Mouse (Mus musculus) ES-Bruce4 (cell line): ENCODE data around the gene Rps29. TPM values are rescaled to one million over a fixed set of nuclear protein-coding genes. Genes with fewer than 3 reads are reported as not detected.

ENCODE experiments used
- H3K27ac ChIP-seq: 2 replicates; pipeline ENCODE4 v1.5.1; 2012; ENCODE audit warnings: low read length, inconsistent platforms; ENCODE audit not compliant: insufficient read depth
- H3K27me3 ChIP-seq: 2 replicates; pipeline ENCODE4 v1.6.1; 2012; ENCODE audit warnings: mild to moderate bottlenecking, low read length, inconsistent platforms; ENCODE audit not compliant: control insufficient read depth, poor library complexity, insufficient read depth, severe bottlenecking
- H3K36me3 ChIP-seq: 2 replicates; pipeline ENCODE4 v1.6.1; 2012; ENCODE audit warnings: inconsistent platforms, mild to moderate bottlenecking, low read length, moderate library complexity; ENCODE audit not compliant: control insufficient read depth, poor library complexity, insufficient read depth, severe bottlenecking
- H3K4me1 ChIP-seq: one replicate; pipeline ENCODE4 v1.8.1; 2011; ENCODE audit warnings: low read length; ENCODE audit not compliant: control insufficient read depth, insufficient read depth
- H3K4me3 ChIP-seq: 2 replicates; pipeline ENCODE4 v1.5.1; 2011; ENCODE audit warnings: low read depth, mild to moderate bottlenecking, low read length
- H3K9ac ChIP-seq: 2 replicates; pipeline ENCODE4 v1.6.1; 2012; ENCODE audit warnings: low read depth, mild to moderate bottlenecking, inconsistent platforms; ENCODE audit not compliant: poor library complexity, severe bottlenecking
- H3K9me3 ChIP-seq: replicated peaks from 2 replicates; pipeline ENCODE4 v1.6.1; 2012; ENCODE audit warnings: mild to moderate bottlenecking, low read length, inconsistent platforms; ENCODE audit not compliant: control insufficient read depth, poor library complexity, insufficient read depth, severe bottlenecking
- CTCF ChIP-seq: IDR thresholded peaks from one replicate; pipeline ENCODE4 v1.8.1; 2011; ENCODE audit warnings: low read depth, low read length
- EP300 ChIP-seq: IDR thresholded peaks from 2 replicates; pipeline ENCODE4 v1.6.1; 2011; ENCODE audit warnings: low read depth, low read length; ENCODE audit not compliant: insufficient read depth
- POLR2A ChIP-seq: IDR thresholded peaks from one replicate; pipeline ENCODE4 v1.8.1; 2011; ENCODE audit warnings: low read length; ENCODE audit not compliant: insufficient read depth
- polyA plus RNA-seq: library from polyadenylated mRNA; stranded (reverse); fragments of >200 nt; gene quantifications from 2 replicates; pipeline ENCODE4 v1.2.4, GENCODE M21; 2011; ENCODE audit warnings: low read depth; ENCODE audit not compliant: missing spikeins, insufficient read depth, insufficient read length

The Rps29 gene
- polyA plus RNA-seq, 1 experiment, result 1,335 TPM

DNA sequence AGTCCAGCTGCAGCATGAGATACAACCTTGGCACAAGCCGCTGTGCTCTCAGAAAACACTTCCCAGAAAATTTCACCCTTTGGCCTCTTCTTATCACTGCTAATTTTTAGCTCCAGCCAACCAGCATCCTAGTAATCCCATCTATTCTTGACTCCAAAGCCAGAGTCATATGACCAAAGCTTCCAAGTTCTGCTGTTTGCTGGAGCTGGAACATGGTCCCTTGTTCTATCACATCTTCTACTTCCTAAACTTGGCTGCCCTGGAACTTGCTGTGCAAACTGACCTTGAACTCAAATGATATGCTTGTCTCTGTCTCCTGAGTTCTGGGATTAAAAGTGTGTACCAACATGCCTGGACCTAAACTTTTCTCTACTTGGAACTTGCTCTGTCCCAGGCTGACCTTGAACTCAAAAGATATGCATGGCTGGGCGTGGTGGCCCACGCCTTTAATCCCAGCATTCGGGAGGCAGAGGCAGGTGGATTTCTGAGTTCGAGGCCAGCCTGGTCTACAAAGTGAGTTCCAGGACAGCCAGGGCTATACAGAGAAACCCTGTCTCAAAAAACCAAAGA, 11.7 kb downstream of the Rps29 start:
- Histone ChIP-seq H3K27me3 (no peaks in the 10 kb centered on the region), H3K4me3 (no peak overlapping the region), H3K9me3 (no peaks in the 10 kb centered on the region), H3K36me3 (no peaks in the 10 kb centered on the region), H3K4me1 (no peaks in the 10 kb centered on the region), H3K27ac (no peak overlapping the region), H3K9ac (no peak overlapping the region)
- TF ChIP-seq POLR2A, result no peak

- no peak overlapping the region for H3K9ac ChIP-seq
- TF ChIP-seq CTCF (no peak), POLR2A (no peak), EP300 (no peak)
- H3K27me3 ChIP-seq, result no peaks in the 10 kb centered on the region
- H3K27ac ChIP-seq, result no peak overlapping the region
- H3K9me3 ChIP-seq, result no peaks in the 10 kb centered on the region
- no peaks in the 10 kb centered on the region for H3K36me3 ChIP-seq
- no peak overlapping the region for H3K4me3 ChIP-seq
- no peaks in the 10 kb centered on the region for H3K4me1 ChIP-seq
Measured at GRCm38 (mm10) chr12:69143460-69143859, 15.5 kb downstream of the Rps29 start.

DNA sequence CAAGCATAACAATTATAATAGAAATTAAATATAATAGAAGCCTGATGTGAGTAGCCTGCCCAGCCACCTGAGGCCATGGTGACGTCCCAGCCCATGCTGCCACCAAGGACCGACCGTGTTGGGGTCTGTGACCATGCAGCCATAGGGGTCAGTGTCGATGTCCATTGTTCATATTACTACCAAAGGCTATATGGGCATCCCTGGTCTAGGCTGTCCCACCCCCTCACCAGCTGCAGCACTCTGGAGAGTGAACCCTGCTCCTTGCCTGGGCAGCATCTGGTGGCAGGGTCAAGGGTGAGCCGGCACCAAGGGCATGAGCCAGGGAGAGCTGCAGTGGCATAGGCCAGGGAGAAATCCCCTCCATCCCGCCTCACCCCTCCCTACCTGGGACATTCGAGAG, 19.1 kb downstream of the Rps29 start:
- Histone ChIP-seq H3K27ac (no peak overlapping the region), H3K27me3 (no peaks in the 10 kb centered on the region), H3K4me3 (no peak overlapping the region), H3K4me1 (no peaks in the 10 kb centered on the region), H3K36me3 (no peaks in the 10 kb centered on the region), H3K9me3 (no peaks in the 10 kb centered on the region), H3K9ac (no peak overlapping the region)
- TF ChIP-seq CTCF (no peak), POLR2A (no peak), EP300 (no peak)

- Histone ChIP-seq H3K9ac (no peak overlapping the region), H3K27ac (no peak overlapping the region)
- TF ChIP-seq POLR2A (no peak), EP300 (no peak), CTCF (no peak)
Measured at GRCm38 (mm10) chr12:69139201-69139600, 19.8 kb downstream of the Rps29 start.

DNA sequence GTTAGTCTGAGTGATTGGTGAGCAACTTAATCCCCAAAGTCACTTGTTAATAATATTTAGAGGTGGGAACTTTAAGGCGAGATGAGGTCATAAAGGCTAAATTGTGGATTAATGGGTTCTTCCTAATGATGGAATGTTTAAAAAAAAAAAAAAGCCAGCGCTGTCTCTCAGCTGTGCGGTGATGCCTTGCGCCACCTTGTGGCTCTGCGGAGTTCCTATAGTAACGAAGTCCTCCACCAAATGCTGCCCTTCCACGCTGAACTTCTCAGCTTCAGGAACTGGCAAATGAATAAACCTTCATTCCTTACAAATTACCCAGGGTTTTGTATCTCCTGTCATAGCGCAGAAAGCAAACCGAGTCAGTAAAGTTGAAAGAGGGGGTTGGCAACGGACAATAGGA, 27.0 kb downstream of the Rps29 start:
- Histone ChIP-seq H3K4me3 (no peak overlapping the region), H3K9me3 (no peaks in the 10 kb centered on the region), H3K36me3 (no peaks in the 10 kb centered on the region), H3K27me3 (no peaks in the 10 kb centered on the region), H3K27ac (no peak overlapping the region), H3K4me1 (no peaks in the 10 kb centered on the region), H3K9ac (no peak overlapping the region)
- TF ChIP-seq POLR2A (no peak), CTCF (peak; percentile 79)

More at GRCm38 (mm10) chr12:69139201-69139600, 19.8 kb downstream of the Rps29 start:
- no peaks in the 10 kb centered on the region for H3K4me1 ChIP-seq
- H3K27me3 ChIP-seq, result no peaks in the 10 kb centered on the region
- no peak overlapping the region for H3K4me3 ChIP-seq
- H3K9me3 ChIP-seq, result no peaks in the 10 kb centered on the region
- no peaks in the 10 kb centered on the region for H3K36me3 ChIP-seq

GRCm38 (mm10) chr12:69131267-69131666, 27.7 kb downstream of the Rps29 start:
- TF ChIP-seq EP300 (no peak), CTCF (no peak), POLR2A (no peak)
- Histone ChIP-seq H3K27me3 (no peaks in the 10 kb centered on the region), H3K9me3 (no peaks in the 10 kb centered on the region)

GRCm38 (mm10) chr12:69130486-69130885, 28.5 kb downstream of the Rps29 start:
- no peaks in the 10 kb centered on the region for H3K9me3 ChIP-seq
- no peak for TF ChIP-seq CTCF
- no peak for TF ChIP-seq POLR2A
- no peak for TF ChIP-seq EP300
- H3K4me3 ChIP-seq, result no peak overlapping the region
- H3K27ac ChIP-seq, result no peak overlapping the region
- no peak overlapping the region for H3K9ac ChIP-seq
- no peaks in the 10 kb centered on the region for H3K36me3 ChIP-seq
- no peaks in the 10 kb centered on the region for H3K4me1 ChIP-seq
- H3K27me3 ChIP-seq, result no peaks in the 10 kb centered on the region

More at GRCm38 (mm10) chr12:69131267-69131666, 27.7 kb downstream of the Rps29 start:
- no peak overlapping the region for H3K27ac ChIP-seq
- no peak overlapping the region for H3K4me3 ChIP-seq
- no peaks in the 10 kb centered on the region for H3K4me1 ChIP-seq
- H3K9ac ChIP-seq, result no peak overlapping the region
- H3K36me3 ChIP-seq, result no peaks in the 10 kb centered on the region
